Mouse (Mus musculus): Measurements from ENCODE around the gene Bbs1.
"Not testable (repeated sequence)": the region's sequence is repeated elsewhere in the genome, so short reads cannot be mapped to it uniquely, and the experiment has no call there.

The Bbs1 gene

GRCm38 (mm10) chr19:4883961-4884360 is 22.5 kb downstream of the Bbs1 start:
- in situ Hi-C loops (cut with MboI): no loop called here

GRCm38 (mm10) chr19:4879324-4879703 is 27.1 kb downstream of the Bbs1 start:
- in situ Hi-C loops (cut with MboI): no loop called here

GRCm38 (mm10) chr19:4878405-4879323 is 27.8 kb downstream of the Bbs1 start, which contains the start of gene Zdhhc24:
TSS of gene Zdhhc24 (plus strand) at chr19:4878668.
- in situ Hi-C loops (cut with MboI): no loop called here

DNA sequence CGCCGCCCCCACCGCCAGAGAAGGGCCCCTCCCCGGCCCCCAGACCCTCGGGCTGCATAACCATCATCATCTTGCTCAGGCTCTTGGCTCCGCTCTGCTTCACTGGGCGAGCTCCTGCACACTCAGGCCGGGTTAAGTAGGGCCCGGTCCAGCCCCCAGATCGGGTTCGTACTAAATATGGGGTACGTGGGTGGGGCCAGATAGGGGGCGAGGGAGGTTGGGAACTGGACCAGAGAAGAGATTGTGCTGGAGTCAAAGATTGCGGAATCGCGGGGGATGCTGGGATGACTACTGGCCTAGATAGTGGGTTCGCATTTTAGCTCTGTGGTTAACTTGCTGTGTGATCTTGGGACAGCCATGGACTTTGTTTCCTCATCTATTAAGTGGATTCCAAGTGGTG is 28.6 kb downstream of the Bbs1 start, which contains the start of gene Actn3:
Gene Actn3 (minus strand): TSS at position 125 of the 400 bp plus-strand sequence.
- in situ Hi-C loops (cut with MboI): no loop called here

GRCm38 (mm10) chr19:4876755-4877154 is 29.7 kb downstream of the Bbs1 start:
- in situ Hi-C loops (cut with MboI): no loop called here

GRCm38 (mm10) chr19:4876241-4876640 is 30.2 kb downstream of the Bbs1 start:
- in situ Hi-C loops (cut with MboI): no loop called here

GRCm38 (mm10) chr19:4874613-4875012 is 31.8 kb downstream of the Bbs1 start:
- in situ Hi-C loops (cut with MboI): not testable (repeated sequence)

DNA sequence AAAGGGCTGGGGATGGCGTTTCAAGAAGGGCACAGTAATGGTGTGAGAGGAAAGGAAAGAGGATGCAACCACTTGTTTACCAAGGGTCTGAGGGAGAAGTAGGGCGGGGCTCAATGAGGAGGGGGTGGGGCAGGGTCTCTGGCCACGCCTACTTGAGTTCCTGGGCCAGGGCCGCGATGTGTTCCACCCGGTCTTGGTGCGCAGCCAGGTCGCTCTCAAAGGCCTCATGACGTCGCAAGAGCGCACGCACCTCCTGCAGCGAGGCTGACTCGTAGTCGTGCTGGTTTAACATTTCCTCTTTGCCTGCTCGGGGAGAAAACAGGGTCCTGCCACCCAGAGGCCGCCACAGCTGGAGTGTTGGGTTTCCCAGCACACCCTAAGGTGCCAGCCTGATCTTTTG is 41.3 kb downstream of the Bbs1 start:
- in situ Hi-C loops (cut with MboI): no loop called here

GRCm38 (mm10) chr19:4863048-4863447 is 43.4 kb downstream of the Bbs1 start:
- in situ Hi-C loops (cut with MboI): no loop called here

- in situ Hi-C loops (cut with MboI): no loop called here
Observed at GRCm38 (mm10) chr19:4859081-4859480, 47.3 kb downstream of the Bbs1 start.

- in situ Hi-C loops (cut with MboI): no loop called here
Observed at GRCm38 (mm10) chr19:4855951-4856350, 50.5 kb downstream of the Bbs1 start.

- in situ Hi-C loops (cut with MboI): no loop called here
Observed at GRCm38 (mm10) chr19:4855470-4855820, 51.0 kb downstream of the Bbs1 start.

- in situ Hi-C loops (cut with MboI): no loop called here
Observed at GRCm38 (mm10) chr19:4854552-4855469, 51.6 kb downstream of the Bbs1 start, which contains the start of gene Ctsf. TSS of gene Ctsf (plus strand) at chr19:4855130.

GRCm38 (mm10) chr19:4850281-4850680 is 56.1 kb downstream of the Bbs1 start:
- in situ Hi-C loops (cut with MboI): no loop called here

DNA sequence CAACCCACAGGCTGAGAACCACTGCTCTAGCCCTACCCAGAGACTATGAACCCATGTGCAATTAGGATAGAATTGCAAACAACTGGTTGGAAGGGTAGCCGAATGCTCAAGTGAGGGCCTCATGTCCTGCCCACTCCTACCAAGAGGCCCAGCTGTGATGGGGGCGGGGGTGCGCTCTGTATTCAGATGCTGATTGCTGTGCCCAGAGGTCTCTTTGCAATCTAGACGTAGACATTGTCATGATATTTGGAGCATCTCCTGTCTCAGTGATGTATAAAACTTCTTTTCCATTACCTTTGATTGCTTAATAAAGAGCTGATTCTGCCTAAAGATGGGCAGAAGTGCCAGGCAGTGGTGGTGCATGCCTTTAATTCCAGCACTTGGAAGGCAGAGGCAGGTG is 56.6 kb downstream of the Bbs1 start:
- in situ Hi-C loops (cut with MboI): no loop called here

- in situ Hi-C loops (cut with MboI): no loop called here
Observed at GRCm38 (mm10) chr19:4847490-4847889, 58.9 kb downstream of the Bbs1 start.

DNA sequence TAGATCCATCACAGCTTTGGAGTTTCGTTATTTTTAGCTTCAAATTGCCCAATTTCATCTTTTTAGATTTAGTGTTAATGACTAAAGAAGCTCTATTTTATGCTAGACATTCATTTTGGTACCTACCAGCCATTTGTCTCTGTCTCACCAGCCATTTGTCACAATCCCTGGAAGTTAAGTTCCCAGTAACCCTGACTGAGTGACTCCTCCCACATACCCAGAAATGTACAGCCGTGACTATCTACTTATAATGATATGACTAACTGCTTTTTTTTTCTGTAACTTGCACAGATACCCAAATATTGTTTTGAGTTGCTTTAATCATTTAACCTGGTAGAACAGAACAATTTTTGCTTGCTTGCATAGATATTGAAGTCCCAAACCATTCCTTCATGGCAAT is 60.6 kb downstream of the Bbs1 start:
- in situ Hi-C loops (cut with MboI): no loop called here

DNA sequence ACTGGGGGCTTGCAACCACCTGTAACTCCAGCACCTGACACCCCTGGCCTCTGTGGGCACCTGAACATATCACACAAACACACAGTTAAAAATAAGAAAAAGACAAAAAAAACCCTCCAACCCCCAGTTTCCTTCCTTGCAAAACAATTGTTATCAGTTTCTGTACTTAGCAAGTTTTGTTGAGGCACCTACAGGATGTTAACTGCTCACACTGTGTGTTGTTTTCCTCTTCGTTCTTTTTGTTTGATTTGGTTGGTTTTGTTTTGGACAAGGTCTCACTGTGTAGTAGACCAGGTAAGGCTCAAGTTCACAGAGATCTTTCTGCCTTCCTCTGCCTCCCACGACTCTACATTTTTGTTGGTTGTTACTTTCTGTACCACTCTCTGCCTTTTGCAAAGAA is 63.8 kb downstream of the Bbs1 start:
- in situ Hi-C loops (cut with MboI): no loop called here

GRCm38 (mm10) chr19:4840848-4841247 is 65.6 kb downstream of the Bbs1 start:
- in situ Hi-C loops (cut with MboI): no loop called here

GRCm38 (mm10) chr19:4839149-4839548 is 67.3 kb downstream of the Bbs1 start, which contains the start of the genes Ccs and Ccdc87:
TSS of gene Ccs (minus strand) at chr19:4839332.
TSS of gene Ccdc87 (plus strand) at chr19:4839366.
- in situ Hi-C loops (cut with MboI): no loop called here

- in situ Hi-C loops (cut with MboI): no loop called here
Observed at GRCm38 (mm10) chr19:4838526-4839140, 67.8 kb downstream of the Bbs1 start.

- in situ Hi-C loops (cut with MboI): no loop called here
Observed at GRCm38 (mm10) chr19:4837049-4837448, 69.4 kb downstream of the Bbs1 start.
